Mouse (Mus musculus) cerebellum, adult 2 months (tissue): ENCODE data around the gene Ccdc162.

Experiments used
- CTCF ChIP-seq: fragments of 200-500 bp; IDR thresholded peaks from 2 replicates; pipeline ENCODE4 v1.5.1; 2011; ENCODE audit warnings: low read depth, mild to moderate bottlenecking, control low read depth, low read length, moderate library complexity, borderline replicate concordance; ENCODE audit not compliant: insufficient read depth
- POLR2A ChIP-seq: fragments of 200-500 bp; IDR thresholded peaks from 2 replicates; pipeline ENCODE4 v1.6.1; 2011; ENCODE audit warnings: low read length, control low read depth, borderline replicate concordance; ENCODE audit not compliant: insufficient read depth

- TF ChIP-seq POLR2A (no peak), CTCF (no peak)
These were observed 96.4 kb downstream of the Ccdc162 start for GRCm38 (mm10) chr10:41619988-41620387.
